ENCODE assay signal across 27 mouse cellular contexts in genomic region chr6:24301146-24301545, GRCm38 (mm10).
"Had no signal": no experiment of that assay in that cellular context is flagged by ENCODE, and none has a peak within 500 bp of the region (broad histone marks: within the 10 kb centered on the region; RNA-seq: fewer than 3 reads in every experiment).

No protein-coding gene starts in this region.

- ATAC-seq: inflammation-experienced regulatory T-cells, adult 6 months; intestine, embryonic 15.5 days; intestine, embryonic 16.5 days; intestine, postnatal 0 days had no signal

- H3K27ac ChIP-seq: heart, adult 2 months; heart, embryonic 10.5 days; heart, embryonic 13.5 days; heart, embryonic 15.5 days; hindbrain, embryonic 10.5 days; hindbrain, embryonic 12.5 days; hindbrain, embryonic 13.5 days; hindbrain, embryonic 14.5 days; hindbrain, embryonic 15.5 days; intestine, embryonic 15.5 days; kidney, embryonic 15.5 days; kidney, postnatal 0 days; layer of hippocampus, adult 2 months had no signal

- H3K36me3 ChIP-seq: heart, embryonic 10.5 days; heart, embryonic 12.5 days; heart, embryonic 13.5 days; heart, embryonic 15.5 days; hindbrain, embryonic 10.5 days; hindbrain, embryonic 12.5 days; hindbrain, embryonic 13.5 days; hindbrain, embryonic 15.5 days; intestine, embryonic 15.5 days; kidney, embryonic 15.5 days had no signal

- H3K27me3 ChIP-seq: heart, embryonic 12.5 days; heart, embryonic 13.5 days; heart, embryonic 15.5 days; hindbrain, embryonic 12.5 days; hindbrain, embryonic 13.5 days; hindbrain, embryonic 15.5 days; intestine, embryonic 15.5 days; kidney, embryonic 15.5 days had no signal

- DNase-seq: heart, adult 18-20 months; heart, adult 2 months; heart, postnatal 10 days; heart, postnatal 14 days; heart, postnatal 36 days; heart, postnatal 4 days; kidney, postnatal 10 days; kidney, postnatal 4 days; layer of hippocampus, adult 9-11 months; layer of hippocampus, postnatal 36 days had no signal

- H3K4me3 ChIP-seq: heart, adult 2 months; heart, embryonic 10.5 days; heart, embryonic 12.5 days; heart, embryonic 13.5 days; heart, embryonic 15.5 days; hindbrain, embryonic 10.5 days; hindbrain, embryonic 12.5 days; hindbrain, embryonic 13.5 days; hindbrain, embryonic 15.5 days; intestine, embryonic 15.5 days; kidney, embryonic 15.5 days; layer of hippocampus, adult 2 months had no signal

- H3K4me1 ChIP-seq: heart, embryonic 10.5 days; heart, embryonic 12.5 days; heart, embryonic 13.5 days; heart, embryonic 15.5 days; hindbrain, embryonic 10.5 days; hindbrain, embryonic 12.5 days; hindbrain, embryonic 13.5 days; hindbrain, embryonic 15.5 days; intestine, embryonic 15.5 days; kidney, embryonic 15.5 days had no signal

- H3K4me2 ChIP-seq: heart, embryonic 11.5 days; heart, embryonic 12.5 days; heart, embryonic 13.5 days; heart, embryonic 15.5 days; hindbrain, embryonic 12.5 days; hindbrain, embryonic 13.5 days; hindbrain, embryonic 14.5 days; hindbrain, embryonic 15.5 days; intestine, embryonic 15.5 days; kidney, embryonic 15.5 days had no signal

- H3K9ac ChIP-seq: heart, embryonic 12.5 days; heart, embryonic 13.5 days; heart, embryonic 15.5 days; hindbrain, embryonic 12.5 days; hindbrain, embryonic 13.5 days; hindbrain, embryonic 14.5 days; hindbrain, embryonic 15.5 days; intestine, embryonic 15.5 days; kidney, embryonic 15.5 days had no signal

- H3K9me3 ChIP-seq: heart, embryonic 10.5 days; heart, embryonic 12.5 days; heart, embryonic 13.5 days; heart, embryonic 15.5 days; hindbrain, embryonic 10.5 days; hindbrain, embryonic 12.5 days; hindbrain, embryonic 13.5 days; hindbrain, embryonic 15.5 days; intestine, embryonic 15.5 days; kidney, embryonic 15.5 days had no signal
